Mouse (Mus musculus) R1 (cell line): ENCODE data around the gene Zfp523.
A peak's percentile ranks its signal among the peaks of the same experiment; 100 is the strongest.

Source experiments
- DNase-seq: peaks from one replicate; pipeline ENCODE4 v3.0.0-alpha.2; 2018; ENCODE audit warnings: low read depth, low spot score

Gene Zfp523

DNA sequence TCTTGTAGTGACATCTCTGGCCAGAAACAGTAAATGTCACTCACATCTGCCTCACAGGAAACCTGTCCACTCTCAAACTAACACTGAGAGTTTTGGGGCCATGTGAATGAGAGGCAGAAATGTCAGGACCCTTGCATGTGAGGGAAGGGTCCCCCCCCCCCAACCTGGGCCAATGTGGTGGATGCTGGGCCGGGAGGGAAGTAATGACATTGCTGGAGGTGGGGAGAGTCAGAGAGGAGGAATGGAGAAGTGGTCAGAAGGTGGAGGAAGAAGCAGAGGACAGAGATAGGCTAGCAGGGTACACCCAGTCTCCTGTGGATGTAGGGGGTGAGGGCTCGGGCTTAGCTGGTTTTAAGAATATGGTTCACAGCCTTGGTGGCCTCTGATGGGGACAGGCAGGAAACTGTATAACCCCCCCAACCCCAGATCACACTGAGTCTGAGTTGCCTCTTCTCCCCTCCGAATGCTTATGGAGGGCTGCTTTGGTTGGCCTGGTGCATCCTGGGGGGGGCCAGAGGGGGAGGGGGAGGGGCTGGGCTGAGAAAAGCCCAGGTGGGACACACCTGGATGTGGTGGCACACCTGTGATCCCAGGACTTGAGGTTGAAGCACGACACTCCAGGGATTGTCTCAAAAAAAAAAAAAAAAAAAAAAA, 32.7 kb downstream of the Zfp523 start:
- no peak for DNase-seq

- peak; percentile 38 for DNase-seq
Measured at GRCm38 (mm10) chr17:28211921-28212341, 35.0 kb downstream of the Zfp523 start.

DNA sequence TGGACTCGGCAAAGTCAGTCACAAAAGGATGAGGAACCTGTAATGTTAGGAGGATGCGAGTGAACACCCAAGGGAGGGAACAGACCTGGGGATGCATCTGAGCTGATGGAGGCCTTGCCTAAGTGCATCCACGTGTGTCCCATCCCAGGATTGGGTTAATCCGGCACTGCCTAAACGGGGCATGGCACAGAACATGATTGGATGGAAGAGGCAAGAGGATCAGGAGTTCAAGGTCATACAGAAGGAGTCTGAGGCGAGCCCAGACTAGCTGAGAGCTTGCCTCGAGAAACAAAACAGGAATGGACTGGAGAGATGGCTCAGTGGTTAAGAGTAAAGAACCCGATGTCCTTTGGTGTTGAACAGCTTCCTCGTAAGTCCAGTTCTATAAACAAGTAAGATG, 35.5 kb downstream of the Zfp523 start:
- DNase-seq, result peak; percentile 66

DNA sequence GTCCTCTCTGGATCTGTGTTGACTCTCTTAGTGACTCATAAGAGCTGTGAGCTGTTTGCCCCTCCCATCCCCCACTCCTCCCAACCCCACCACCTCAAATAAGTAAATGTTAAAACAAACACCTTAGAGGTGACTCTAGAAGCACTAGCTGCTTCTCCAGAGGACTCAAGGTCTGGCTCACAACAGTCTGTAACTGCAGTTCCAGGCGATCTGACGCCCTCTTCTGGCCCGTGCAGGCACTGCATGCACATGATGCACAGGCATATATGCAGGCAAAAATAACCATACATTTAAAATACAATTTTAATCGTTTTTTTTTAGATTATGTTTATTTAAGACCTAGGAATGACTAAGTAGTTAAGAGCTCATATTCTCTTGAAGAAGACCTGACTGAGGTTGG, 36.3 kb downstream of the Zfp523 start:
- DNase-seq, result peak; percentile 69

GRCm38 (mm10) chr17:28216791-28217190, 39.9 kb downstream of the Zfp523 start:
- DNase-seq, result peak; percentile 57

GRCm38 (mm10) chr17:28217721-28218649, 41.1 kb downstream of the Zfp523 start:
- peak; percentile 96 for DNase-seq

DNA sequence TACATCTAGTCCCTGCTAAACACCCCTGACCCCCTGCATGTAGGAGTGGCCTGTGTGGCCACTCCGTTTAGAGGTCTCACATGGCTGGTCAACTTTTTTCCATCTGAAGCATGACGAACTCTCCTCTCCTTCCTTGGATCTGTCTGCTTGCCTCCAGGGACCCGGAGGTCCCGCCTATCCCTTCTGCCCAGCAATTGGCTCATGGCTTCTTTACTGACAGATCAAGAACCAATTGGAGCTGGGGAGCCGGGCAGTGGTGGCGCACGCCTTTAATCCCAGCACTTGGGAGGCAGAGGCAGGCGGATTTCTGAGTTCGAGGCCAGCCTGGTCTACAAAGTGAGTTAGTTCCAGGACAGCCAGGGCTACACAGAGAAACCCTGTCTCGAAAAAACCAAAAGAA, 45.5 kb downstream of the Zfp523 start:
- DNase-seq, result peak; percentile 88

- peak; percentile 100 for DNase-seq
Measured at GRCm38 (mm10) chr17:28223561-28224391, 46.8 kb downstream of the Zfp523 start.

GRCm38 (mm10) chr17:28224615-28225014, 47.7 kb downstream of the Zfp523 start:
- no peak for DNase-seq

- DNase-seq, result peak; percentile 92
Measured at GRCm38 (mm10) chr17:28226014-28226413, 49.1 kb downstream of the Zfp523 start.

GRCm38 (mm10) chr17:28230486-28230885, 53.6 kb downstream of the Zfp523 start:
- peak; percentile 54 for DNase-seq

- peak; percentile 85 for DNase-seq
Measured at GRCm38 (mm10) chr17:28231026-28231736, 54.3 kb downstream of the Zfp523 start.

DNA sequence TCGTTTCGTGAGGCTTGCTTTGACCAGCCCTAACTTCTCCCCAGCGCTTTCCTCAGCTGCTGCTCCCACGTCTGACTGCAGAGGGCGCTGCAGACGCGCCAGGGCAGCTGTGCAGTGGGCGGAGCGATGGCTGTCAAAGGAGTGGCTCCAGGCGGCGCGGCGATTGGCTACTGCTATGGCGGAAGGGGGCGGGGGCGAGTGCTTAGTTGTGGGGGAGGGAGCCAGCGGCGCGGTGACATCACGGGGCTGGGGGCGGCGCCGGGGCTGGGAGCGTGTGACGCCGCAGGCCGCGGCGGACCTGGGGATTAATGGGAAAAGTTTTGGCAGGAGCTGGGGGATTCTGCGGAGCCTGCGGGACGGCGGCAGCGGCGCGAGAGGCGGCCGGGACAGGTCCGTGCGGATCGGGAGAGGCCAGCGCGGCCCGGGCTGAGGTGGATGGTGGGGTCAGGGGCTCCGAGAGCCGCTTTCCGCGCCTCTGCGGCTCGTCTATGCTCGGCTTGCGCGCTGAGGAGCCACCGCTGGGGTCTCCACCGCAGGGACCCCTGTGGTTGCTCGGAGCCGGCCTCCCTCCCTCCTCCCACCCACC, 55.6 kb downstream of the Zfp523 start, which contains the start of gene Ppard:
Gene Ppard (plus strand): TSS at position 226 of the 586 bp plus-strand sequence.
- DNase-seq, result peak; percentile 96

- DNase-seq, result no peak
Measured at GRCm38 (mm10) chr17:28233091-28233731, 56.3 kb downstream of the Zfp523 start.

DNA sequence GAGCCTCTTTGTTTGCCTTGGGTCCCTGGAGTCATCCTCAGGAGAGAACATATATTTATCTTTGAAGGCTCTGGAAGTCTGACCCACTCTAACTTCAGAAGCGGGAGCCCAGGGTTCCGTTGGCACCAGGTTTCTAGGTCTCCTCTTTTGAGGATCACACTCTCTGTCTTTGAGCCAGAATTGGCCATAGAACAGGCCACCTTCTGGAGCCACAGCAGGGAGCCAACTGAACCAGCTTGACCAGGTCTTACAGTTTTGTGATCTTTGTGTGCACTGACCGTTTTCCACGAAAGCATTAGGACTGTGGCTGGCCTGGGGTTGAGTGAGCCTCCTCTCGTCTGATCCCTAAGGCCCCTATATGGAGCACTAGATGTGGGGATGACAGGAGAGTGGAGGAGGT, 57.7 kb downstream of the Zfp523 start:
- no peak for DNase-seq

DNA sequence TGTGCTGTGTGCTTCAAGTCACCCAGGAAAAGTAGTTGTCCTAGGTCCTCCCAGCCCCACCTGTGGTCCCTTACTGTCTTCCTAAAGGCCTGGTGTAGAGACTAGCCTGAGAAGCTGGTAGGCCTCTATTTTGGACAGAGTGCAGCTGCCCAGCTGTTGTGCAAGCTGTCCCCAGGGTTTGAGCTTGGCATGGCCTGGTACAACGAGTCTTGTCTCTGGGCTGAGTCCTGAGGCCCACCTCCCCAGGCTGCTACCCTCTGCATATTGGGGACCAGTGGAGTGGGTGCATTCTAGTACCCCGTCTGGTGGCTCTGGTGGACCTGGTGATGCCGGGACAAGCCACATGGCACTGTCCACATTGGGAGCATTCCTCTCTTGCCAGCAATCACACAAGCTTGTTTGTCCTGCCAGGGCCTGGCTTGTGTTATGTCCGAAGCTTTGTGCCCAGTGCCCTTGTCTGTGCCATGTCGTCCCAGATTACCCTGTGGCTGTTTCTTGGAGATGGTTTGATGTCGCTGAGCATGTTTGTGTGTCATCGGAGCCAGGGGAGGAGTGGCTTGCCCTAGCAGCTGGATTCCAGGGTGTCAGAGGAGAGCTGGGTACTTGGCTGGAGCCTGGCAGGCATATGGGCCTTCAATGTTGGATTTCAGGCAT, 59.2 kb downstream of the Zfp523 start:
- DNase-seq, result no peak

DNA sequence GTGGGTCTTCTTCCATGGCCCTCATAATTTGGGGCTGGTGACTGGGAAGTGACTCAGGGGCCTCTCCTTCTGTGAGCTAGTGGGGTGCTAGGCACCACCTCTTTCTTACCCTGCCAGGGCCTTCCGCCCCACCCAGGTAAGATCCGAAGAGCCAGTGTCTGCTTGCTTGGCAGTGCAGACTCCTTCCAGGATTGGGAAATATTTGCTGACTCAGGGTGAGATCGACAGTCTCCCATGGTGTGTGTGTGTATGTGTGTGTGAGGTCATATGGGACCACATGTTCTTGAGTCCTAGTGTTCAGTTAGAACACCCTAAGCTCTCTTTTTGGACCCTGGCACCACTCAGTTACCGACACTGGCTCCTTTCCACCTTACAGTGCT, 59.7 kb downstream of the Zfp523 start:
- DNase-seq, result peak; percentile 39

DNA sequence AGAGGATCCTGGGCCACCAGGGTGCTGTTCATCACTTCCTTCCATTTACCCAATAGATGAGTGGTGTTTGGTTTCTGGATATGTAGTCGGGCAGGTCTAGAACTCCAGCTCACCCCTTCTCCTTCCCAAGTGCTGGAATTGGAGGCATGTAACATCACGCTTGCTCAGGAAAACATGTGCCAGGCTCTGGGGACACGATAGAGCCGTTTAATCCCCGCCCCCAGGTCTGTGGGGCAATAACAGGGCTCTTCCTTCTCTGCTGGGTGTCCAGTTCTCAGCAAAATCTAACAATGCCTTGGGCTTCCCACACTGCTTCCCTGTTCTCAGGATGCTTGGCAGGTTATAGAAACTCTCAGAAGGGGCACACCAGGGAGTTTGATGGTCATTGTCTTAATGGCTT, 60.4 kb downstream of the Zfp523 start:
- no peak for DNase-seq

- no peak for DNase-seq
Measured at GRCm38 (mm10) chr17:28237874-28238273, 60.9 kb downstream of the Zfp523 start.

DNA sequence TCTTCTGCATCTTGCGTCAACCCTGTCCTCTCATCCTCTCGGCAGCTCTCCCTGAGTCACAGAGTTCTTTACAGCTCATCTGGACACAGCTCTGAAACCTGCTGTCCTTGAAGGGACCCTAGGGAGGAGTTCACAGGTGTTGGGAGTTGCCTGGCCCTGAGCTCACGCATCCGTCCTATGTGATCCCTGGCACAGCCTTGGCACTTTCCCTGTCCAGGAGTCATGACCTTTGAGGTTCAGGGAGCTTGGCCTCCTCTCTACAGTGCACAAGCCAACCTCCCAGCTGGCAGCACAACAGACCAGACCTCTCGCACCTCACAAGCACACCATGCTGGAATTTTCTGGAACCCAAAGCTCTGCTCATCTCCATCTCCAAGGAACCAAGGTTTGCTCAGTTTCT, 63.9 kb downstream of the Zfp523 start:
- no peak for DNase-seq
